Mouse (Mus musculus): ENCODE results near the gene Hsp90aa1. TPM values are rescaled to one million over a fixed set of nuclear protein-coding genes. Genes with fewer than 3 reads are reported as not detected.

The Hsp90aa1 gene
- polyA plus RNA-seq (2017; shearing (Covaris generic)) = 321 TPM

DNA sequence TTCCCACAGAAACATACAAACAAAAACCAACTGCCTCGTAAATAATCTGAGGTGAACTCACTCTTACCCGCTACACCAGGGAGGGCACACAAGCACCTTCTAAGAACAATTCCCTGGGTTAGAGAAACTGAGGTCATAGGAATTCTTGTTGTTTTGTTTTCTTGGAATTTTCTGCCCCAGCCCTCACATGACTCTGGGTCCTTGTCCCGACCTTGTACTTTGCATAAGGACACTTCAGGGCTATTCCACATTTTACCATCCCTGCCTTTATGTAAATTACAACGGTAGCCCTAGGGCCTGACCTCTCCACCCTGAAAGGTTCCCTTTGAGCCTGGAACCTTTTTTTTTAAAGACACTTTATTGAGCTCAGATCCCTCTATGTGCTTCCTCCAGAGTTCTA lies at the start of gene Hsp90aa1:
Hsp90aa1 (minus strand) TSS at position 173 of the 400 bp plus-strand sequence.

DNA sequence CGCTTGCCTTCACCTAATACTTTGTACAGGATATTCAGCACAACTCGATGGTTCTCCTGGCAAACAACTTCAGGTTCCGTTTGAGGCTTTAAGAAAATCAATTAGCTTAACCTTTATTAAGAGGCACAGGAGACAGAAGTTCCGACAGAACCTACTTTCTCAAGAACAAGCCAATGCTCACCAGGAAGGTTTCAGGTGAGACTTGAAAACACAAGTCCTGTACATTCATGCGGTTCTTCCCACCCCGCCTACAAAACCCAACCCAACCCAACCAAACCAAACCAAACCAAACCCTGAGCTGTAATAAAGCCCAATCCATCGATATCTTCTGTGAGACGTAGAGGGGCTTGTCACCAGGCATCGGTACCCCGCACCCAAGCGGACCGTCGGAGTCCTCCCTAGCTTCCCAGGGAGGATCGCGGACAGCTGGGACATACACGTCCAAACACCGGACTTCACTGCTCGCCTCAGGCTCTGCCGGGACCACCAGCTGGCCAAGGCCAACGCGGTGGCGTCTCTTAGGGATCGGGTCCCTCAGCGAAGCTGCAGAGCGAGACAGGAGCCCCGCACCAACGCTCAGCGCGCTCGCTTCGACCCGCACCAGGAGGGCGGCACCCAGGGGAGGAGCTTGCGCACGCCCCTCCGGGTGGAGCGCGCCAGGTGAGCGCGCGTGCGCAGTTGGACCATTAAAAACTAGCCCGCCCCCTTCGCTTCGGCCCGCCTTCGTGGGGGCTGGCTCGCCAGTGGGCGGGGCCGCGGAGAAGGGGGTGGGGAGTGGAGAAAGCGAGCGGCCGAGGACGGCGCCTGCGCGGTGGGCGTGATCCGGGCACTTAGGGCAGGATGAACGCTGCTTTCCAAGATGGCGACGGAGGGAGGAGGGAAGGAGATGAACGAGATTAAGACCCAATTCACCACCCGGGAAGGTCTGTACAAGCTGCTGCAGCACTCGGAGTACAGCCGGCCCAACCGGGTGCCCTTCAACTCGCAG lies 34.9 kb upstream of the Hsp90aa1 start, which contains the start of gene Wdr20:
Wdr20 (plus strand) TSS at position 775 of the 988 bp plus-strand sequence.

DNA sequence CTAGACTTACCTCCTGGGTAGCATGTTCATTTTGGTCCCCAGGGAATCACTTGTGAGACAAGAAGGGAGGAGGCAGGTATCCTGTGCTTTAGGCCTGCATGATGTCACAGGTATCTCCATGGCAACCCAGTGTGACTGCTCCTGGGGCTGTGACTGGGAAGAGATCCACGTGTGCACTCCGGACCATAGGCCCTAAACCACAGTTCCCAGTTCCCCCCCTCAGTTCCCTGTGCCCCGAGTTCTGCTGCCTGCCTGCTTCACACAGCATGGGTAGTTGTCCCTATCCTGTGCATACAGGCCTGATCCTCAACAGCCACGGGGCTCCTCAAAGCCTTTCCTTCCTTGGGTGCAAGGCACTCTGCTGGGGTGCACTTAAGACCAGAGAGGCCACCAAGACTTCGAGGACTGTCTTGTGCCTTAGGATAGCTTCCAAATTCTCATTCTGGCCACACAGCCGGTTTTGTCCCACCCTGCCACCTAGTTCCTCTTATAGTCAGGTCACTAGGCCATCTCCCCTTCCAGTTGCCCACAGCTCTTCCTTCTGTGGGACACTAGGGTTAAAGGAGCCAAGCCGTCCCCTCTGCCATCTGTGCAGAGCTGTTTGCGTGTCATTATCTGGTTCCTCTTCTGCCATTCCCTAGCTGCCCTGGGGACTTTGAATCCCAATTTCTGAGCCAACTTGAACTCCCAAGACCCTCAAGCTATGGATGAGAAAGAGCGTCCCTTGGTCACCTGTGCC lies 19.8 kb downstream of the Hsp90aa1 start, which contains the start of gene 1700001K19Rik:
1700001K19Rik (minus strand) TSS at position 59 of the 739 bp plus-strand sequence.

Other genes starting within 250 kb of the Hsp90aa1 start
- 34.8 TPM for gene Dync1h1, start 101.3 kb downstream of the Hsp90aa1 start, polyA plus RNA-seq (2017; shearing (Covaris generic))
- gene 1700001K19Rik, start 20.1 kb downstream of the Hsp90aa1 start, polyA plus RNA-seq (2017; shearing (Covaris generic)) = not detected
- gene Wdr20, start 35.2 kb upstream of the Hsp90aa1 start, polyA plus RNA-seq (2017; shearing (Covaris generic)) = 72.6 TPM
- 0.31 TPM for gene Mok, start 138.2 kb upstream of the Hsp90aa1 start, polyA plus RNA-seq (2017; shearing (Covaris generic))
- 4.6 TPM for gene Zfp839, start 147.5 kb upstream of the Hsp90aa1 start, polyA plus RNA-seq (2017; shearing (Covaris generic))
- 34.8 TPM for gene Cinp, start 186.4 kb upstream of the Hsp90aa1 start, polyA plus RNA-seq (2017; shearing (Covaris generic))
- gene Tecpr2, start 186.5 kb upstream of the Hsp90aa1 start, polyA plus RNA-seq (2017; shearing (Covaris generic)) = 2.6 TPM

Measured in CD4-positive, CD25-positive, alpha-beta regulatory T cell (primary cell).